Mouse (Mus musculus) midbrain, embryonic 14.5 days (tissue): ENCODE data around the gene Bcat2. TPM values are rescaled to one million over a fixed set of nuclear protein-coding genes. Genes with fewer than 3 reads are reported as not detected.

Experiments
- ATAC-seq: fragments of 200-750 bp; cut with Nextera tagmentation; 2 replicates; pipeline ENCODE4 v1.8.0; 2017; ENCODE audit warnings: moderate number of reproducible peaks, moderate library complexity; ENCODE audit not compliant: low FRiP score, low TSS enrichment
- DNase-seq: peaks from one replicate; pipeline ENCODE4 v3.0.0-alpha.2; 2015
- H3K27ac ChIP-seq: fragments of 300-500 bp; sonication (generic); replicated peaks from 2 replicates; pipeline ENCODE4 v1.5.1; 2014; ENCODE audit warnings: mild to moderate bottlenecking, low read depth, low read length, moderate library complexity
- H3K27me3 ChIP-seq: fragments of 300-500 bp; sonication (generic); 2 replicates; pipeline ENCODE4 v1.6.1; 2014; ENCODE audit warnings: low read length, control low read depth, mixed read lengths; ENCODE audit not compliant: control insufficient read depth, insufficient read depth
- H3K36me3 ChIP-seq: fragments of 300-500 bp; sonication (generic); 2 replicates; pipeline ENCODE4 v1.6.1; 2014; ENCODE audit warnings: low read length, control low read depth; ENCODE audit not compliant: control insufficient read depth, insufficient read depth
- H3K4me1 ChIP-seq: fragments of 300-500 bp; sonication (generic); 2 replicates; pipeline ENCODE4 v1.6.1; 2014; ENCODE audit warnings: mild to moderate bottlenecking, antibody characterized with exemption, low read length, control low read depth; ENCODE audit not compliant: control insufficient read depth, insufficient read depth
- H3K4me2 ChIP-seq: fragments of 300-500 bp; sonication (generic); 2 replicates; pipeline ENCODE4 v1.6.1; 2014; ENCODE audit warnings: mild to moderate bottlenecking, low read length, moderate library complexity
- H3K4me3 ChIP-seq: fragments of 300-500 bp; sonication (generic); replicated peaks from 2 replicates; pipeline ENCODE4 v1.5.1; 2014; ENCODE audit warnings: low read depth, low read length
- H3K9ac ChIP-seq: fragments of 300-500 bp; sonication (generic); replicated peaks from 2 replicates; pipeline ENCODE4 v1.6.1; 2014; ENCODE audit warnings: mild to moderate bottlenecking, low read length, moderate library complexity
- H3K9me3 ChIP-seq: fragments of 300-500 bp; sonication (generic); 2 replicates; pipeline ENCODE4 v1.6.1; 2016; ENCODE audit warnings: low read length, control low read depth, mixed read lengths; ENCODE audit not compliant: control insufficient read depth
- WGBS: fragments of 180-500 bp; shearing (Covaris S2); extraction: QIAGEN DNeasy Blood & Tissue Kit; methylation state at CpG from one replicate; pipeline ENCODE4 v1.1.7; 2014; 5-methylcytosine and 5-hydroxymethylcytosine counted together
- polyA plus RNA-seq: library from polyadenylated mRNA; unstranded; fragments of >200 nt; fragmentation: Nextera tagmentation; extraction: Ambion mirVana; gene quantifications from 2 replicates; pipeline ENCODE4 v1.2.1, GENCODE M21; 2014

Gene Bcat2
- polyA plus RNA-seq, 1 experiment from 2014 or later: 14.9 TPM

- Histone ChIP-seq H3K36me3 (no peaks in the 10 kb centered on the region), H3K27ac (peak overlapping the region; percentile 64), H3K9me3 (no peaks in the 10 kb centered on the region), H3K4me1 (peaks cover 17% of the 10 kb centered on the region), H3K4me2 (peak overlapping the region; percentile 74), H3K27me3 (no peaks in the 10 kb centered on the region), H3K9ac (peak overlapping the region; percentile 42; the same call in 1 of the 2 replicates), H3K4me3 (peak overlapping the region; percentile 43)
- ATAC-seq (no peak), DNase-seq (no peak)
- 79% methylated on average over 10 of the region's 10 CpGs for WGBS
Measured at GRCm38 (mm10) chr7:45568601-45569473, 1.1 kb upstream of the Bcat2 start.

- no peak for ATAC-seq
- H3K4me2 ChIP-seq: no peak overlapping the region
- no peak overlapping the region for H3K4me3 ChIP-seq
- H3K4me1 ChIP-seq: peaks cover 17% of the 10 kb centered on the region
- no peak for DNase-seq
- no peak overlapping the region; the same call in 1 of the 2 replicates for H3K9ac ChIP-seq
- H3K9me3 ChIP-seq: no peaks in the 10 kb centered on the region
- 65% methylated on average over 1 of the region's 1 CpGs for WGBS
- H3K27me3 ChIP-seq: no peaks in the 10 kb centered on the region
- H3K27ac ChIP-seq: no peak overlapping the region
- H3K36me3 ChIP-seq: peaks cover 11% of the 10 kb centered on the region
Measured at GRCm38 (mm10) chr7:45571966-45572365, 2.0 kb downstream of the Bcat2 start.

GRCm38 (mm10) chr7:45573954-45574353 is 4.0 kb downstream of the Bcat2 start:
- H3K4me3 ChIP-seq: no peak overlapping the region
- H3K4me1 ChIP-seq: peaks cover 12% of the 10 kb centered on the region
- H3K9me3 ChIP-seq: no peaks in the 10 kb centered on the region
- no peak for ATAC-seq
- H3K36me3 ChIP-seq: peaks cover 12% of the 10 kb centered on the region
- H3K27me3 ChIP-seq: no peaks in the 10 kb centered on the region
- whole genome bisulfite sequencing: 83% methylated on average over 8 of the region's 8 CpGs
- no peak for DNase-seq
- no peak overlapping the region for H3K9ac ChIP-seq
- no peak overlapping the region for H3K27ac ChIP-seq
- H3K4me2 ChIP-seq: no peak overlapping the region

GRCm38 (mm10) chr7:45574472-45575379 is 4.8 kb downstream of the Bcat2 start:
- Histone ChIP-seq H3K4me3 (no peak overlapping the region), H3K4me2 (no peak overlapping the region), H3K9ac (no peak overlapping the region), H3K27ac (no peak overlapping the region), H3K4me1 (peaks cover 12% of the 10 kb centered on the region), H3K27me3 (no peaks in the 10 kb centered on the region), H3K36me3 (peaks cover 12% of the 10 kb centered on the region), H3K9me3 (no peaks in the 10 kb centered on the region)
- 85% methylated on average over 15 of the region's 15 CpGs for WGBS
- no peak for DNase-seq
- no peak for ATAC-seq

GRCm38 (mm10) chr7:45585923-45586322 is 16.0 kb downstream of the Bcat2 start:
- no peaks in the 10 kb centered on the region for H3K4me1 ChIP-seq
- H3K4me2 ChIP-seq: no peak overlapping the region
- no peak overlapping the region for H3K9ac ChIP-seq
- H3K36me3 ChIP-seq: peaks cover 20% of the 10 kb centered on the region; the same call in 1 of the 2 replicates
- no peaks in the 10 kb centered on the region for H3K9me3 ChIP-seq
- WGBS: 92% methylated on average over 6 of the region's 6 CpGs
- DNase-seq: no peak
- H3K4me3 ChIP-seq: no peak overlapping the region
- H3K27ac ChIP-seq: no peak overlapping the region
- ATAC-seq: no peak
- H3K27me3 ChIP-seq: no peaks in the 10 kb centered on the region

- ATAC-seq: no peak
- WGBS: 96% methylated on average over 23 of the region's 23 CpGs
- H3K9me3 ChIP-seq: no peaks in the 10 kb centered on the region
- H3K36me3 ChIP-seq: peaks cover 16% of the 10 kb centered on the region; the same call in 1 of the 2 replicates
- H3K4me1 ChIP-seq: no peaks in the 10 kb centered on the region
- no peak overlapping the region for H3K9ac ChIP-seq
- peak overlapping the region; percentile 59; the same call in 1 of the 2 replicates for H3K4me2 ChIP-seq
- H3K27me3 ChIP-seq: no peaks in the 10 kb centered on the region
- H3K4me3 ChIP-seq: no peak overlapping the region
- DNase-seq: no peak
- H3K27ac ChIP-seq: no peak overlapping the region
Measured at GRCm38 (mm10) chr7:45587631-45588592, 18.0 kb downstream of the Bcat2 start.

GRCm38 (mm10) chr7:45589173-45589572 is 19.2 kb downstream of the Bcat2 start:
- Histone ChIP-seq H3K27ac (peak overlapping the region; percentile 65), H3K9ac (peak overlapping the region; percentile 44; the same call in 1 of the 2 replicates), H3K4me3 (peak overlapping the region; percentile 36), H3K36me3 (peaks cover 14% of the 10 kb centered on the region; the same call in 1 of the 2 replicates), H3K4me2 (peak overlapping the region; percentile 59), H3K27me3 (no peaks in the 10 kb centered on the region), H3K4me1 (no peaks in the 10 kb centered on the region), H3K9me3 (no peaks in the 10 kb centered on the region)
- 5% methylated on average over 19 of the region's 19 CpGs for WGBS
- ATAC-seq (peak; percentile 98), DNase-seq (peak; percentile 96)

GRCm38 (mm10) chr7:45589898-45590297 is 19.9 kb downstream of the Bcat2 start:
- no peak overlapping the region for H3K9ac ChIP-seq
- no peak overlapping the region for H3K27ac ChIP-seq
- DNase-seq: no peak
- no peaks in the 10 kb centered on the region for H3K27me3 ChIP-seq
- H3K9me3 ChIP-seq: no peaks in the 10 kb centered on the region
- no peak overlapping the region for H3K4me2 ChIP-seq
- WGBS: 95% methylated on average over 5 of the region's 5 CpGs
- H3K36me3 ChIP-seq: 0 out of 2 replicates have a peak, but pooled peaks cover 12% of the 10 kb centered on the region
- no peak for ATAC-seq
- no peaks in the 10 kb centered on the region for H3K4me1 ChIP-seq
- no peak overlapping the region for H3K4me3 ChIP-seq
